Mouse (Mus musculus) kidney, adult 2 months (tissue): ENCODE measurements at regions not wholly inside any gene's neighbourhood (a gene's known extent, or its start where the extent isn't known, plus 50 kb on each side); places are given as distances from the start of the nearest gene placed in this dataset.

Source experiments
- DNase-seq: peaks from one replicate; pipeline ENCODE4 v3.0.0; 2021
- H3K27ac ChIP-seq: fragments of 200-500 bp; 2 replicates; pipeline ENCODE4 v1.5.1; 2012; ENCODE audit warnings: low read depth, low read length, control low read depth, inconsistent platforms; ENCODE audit not compliant: insufficient read depth
- H3K27me3 ChIP-seq: fragments of 200-500 bp; replicated peaks from 2 replicates; pipeline ENCODE4 v1.6.1; 2012; ENCODE audit warnings: mild to moderate bottlenecking, moderate library complexity, low read length, inconsistent platforms; ENCODE audit not compliant: control insufficient read depth, insufficient read depth
- H3K36me3 ChIP-seq: fragments of 200-500 bp; 2 replicates; pipeline ENCODE4 v1.6.1; 2012; ENCODE audit warnings: mild to moderate bottlenecking, moderate library complexity, low read length, inconsistent platforms; ENCODE audit not compliant: control insufficient read depth, insufficient read depth
- H3K4me1 ChIP-seq: fragments of 200-500 bp; 2 replicates; pipeline ENCODE4 v1.6.1; 2011; ENCODE audit warnings: low read length; ENCODE audit not compliant: control insufficient read depth, insufficient read depth
- H3K4me3 ChIP-seq: fragments of 200-500 bp; 2 replicates; pipeline ENCODE4 v1.5.1; 2011; ENCODE audit warnings: mild to moderate bottlenecking, low read depth, low read length, control low read depth; ENCODE audit not compliant: insufficient read depth
- CTCF ChIP-seq: fragments of 200-500 bp; conservative IDR thresholded peaks from 2 replicates; pipeline ENCODE4 v1.5.1; 2011; ENCODE audit warnings: low read depth, mild to moderate bottlenecking, control low read depth, low read length, moderate library complexity, mixed read lengths; ENCODE audit not compliant: insufficient read depth, insufficient read length
- POLR2A ChIP-seq: fragments of 200-500 bp; IDR thresholded peaks from one replicate; pipeline ENCODE4 v1.6.1; 2011; ENCODE audit warnings: low read depth, low read length, control low read depth
- WGBS: fragments of 180-500 bp; shearing (Covaris S2); methylation state at CpG from one replicate; pipeline ENCODE4 v1.1.7; 2018; 5-methylcytosine and 5-hydroxymethylcytosine counted together

DNA sequence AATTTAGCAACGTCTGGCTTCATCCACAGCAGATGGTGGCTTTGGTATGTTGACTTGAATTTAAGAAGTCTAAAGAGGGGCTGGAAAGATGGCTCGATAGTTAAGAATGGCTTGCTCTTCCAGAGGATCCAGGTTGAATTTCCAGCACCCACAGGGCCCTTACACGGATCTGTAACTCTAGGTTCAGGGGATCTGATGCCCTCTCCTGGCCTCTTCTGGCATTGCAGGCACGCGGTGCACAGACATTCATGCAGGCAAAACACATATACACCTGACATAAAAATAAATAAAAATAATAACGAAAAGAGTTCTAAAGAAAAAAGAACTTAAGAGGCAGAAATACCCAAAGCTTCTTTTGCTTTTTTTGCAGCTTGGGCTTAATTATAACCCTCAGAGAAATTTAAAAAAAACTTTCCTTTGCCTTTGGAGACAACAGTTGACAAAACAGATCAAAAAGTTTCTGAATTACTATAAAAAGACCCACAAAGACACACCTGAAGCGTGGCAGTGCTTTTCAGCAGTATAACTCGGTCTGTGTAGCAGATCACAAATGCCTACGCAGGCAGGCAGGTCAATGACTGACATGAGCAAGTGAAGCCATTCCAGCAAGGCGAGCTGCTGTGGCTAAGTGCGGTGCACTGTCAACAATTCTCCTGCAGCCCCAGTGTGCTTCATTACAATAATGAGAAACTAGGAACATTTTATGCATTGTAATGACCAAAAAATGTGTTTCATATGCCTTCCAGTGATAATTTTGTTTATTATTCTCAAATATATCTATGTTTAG lies 85.5 kb upstream of the Pgrmc2 start:
- Histone ChIP-seq H3K27ac (no peak overlapping the region), H3K4me1 (no peaks in the 10 kb centered on the region), H3K27me3 (no peaks in the 10 kb centered on the region), H3K4me3 (no peak overlapping the region), H3K36me3 (no peaks in the 10 kb centered on the region)
- TF ChIP-seq CTCF (peak; percentile 43), POLR2A (no peak)
- WGBS: 89% methylated on average over 11 of the region's 11 CpGs
- no peak for DNase-seq

DNA sequence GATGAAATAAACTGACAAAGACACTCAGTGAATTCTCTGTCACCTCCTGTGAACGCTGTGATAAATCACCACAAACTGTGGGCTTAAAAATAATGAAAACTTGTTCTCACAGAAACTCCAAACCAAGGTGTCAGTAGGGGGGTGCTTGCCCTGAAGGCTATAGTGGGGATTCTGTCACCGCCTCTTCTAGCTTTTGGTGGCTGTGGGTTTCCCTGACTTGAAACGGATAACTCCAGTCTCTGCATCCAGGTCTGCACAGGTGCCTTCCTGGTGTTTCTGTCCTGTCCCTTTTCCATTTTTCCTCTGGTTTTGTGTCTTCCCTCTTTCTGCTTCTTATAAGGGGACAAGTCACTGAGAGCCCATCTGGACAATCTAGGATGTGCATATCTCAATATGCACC lies 84.6 kb upstream of the Pgrmc2 start:
- 95% methylated on average over 3 of the region's 3 CpGs for WGBS
- no peak for DNase-seq
- TF ChIP-seq POLR2A (no peak), CTCF (no peak)
- no peaks in the 10 kb centered on the region for H3K4me1 ChIP-seq
- no peak overlapping the region for H3K27ac ChIP-seq
- H3K4me3 ChIP-seq: no peak overlapping the region
- H3K27me3 ChIP-seq: no peaks in the 10 kb centered on the region
- H3K36me3 ChIP-seq: no peaks in the 10 kb centered on the region

DNA sequence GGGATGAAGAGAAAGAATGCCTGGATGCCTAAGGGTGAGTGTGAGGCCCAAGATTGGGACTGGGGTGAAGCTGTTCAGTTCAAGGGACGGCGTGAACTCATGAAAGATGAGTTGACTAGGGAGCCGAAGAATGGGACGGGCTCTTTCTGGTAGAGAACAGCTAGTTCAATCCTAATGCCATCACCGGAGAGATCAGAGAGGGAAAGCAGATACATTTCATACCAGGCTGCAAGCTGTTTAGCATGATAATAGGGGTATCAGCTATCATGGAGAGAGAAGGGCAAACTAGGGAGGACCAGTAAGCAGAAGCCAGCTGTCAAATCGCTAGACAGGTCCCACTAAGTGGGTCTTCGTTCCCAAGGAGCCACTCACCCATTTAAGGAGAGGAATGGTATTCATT lies 81.9 kb upstream of the Pgrmc2 start:
- no peaks in the 10 kb centered on the region for H3K4me1 ChIP-seq
- no peak for TF ChIP-seq CTCF
- TF ChIP-seq POLR2A: no peak
- no peak for DNase-seq
- no peak overlapping the region for H3K27ac ChIP-seq
- no peak overlapping the region for H3K4me3 ChIP-seq
- no peaks in the 10 kb centered on the region for H3K36me3 ChIP-seq
- 72% methylated on average over 7 of the region's 7 CpGs for WGBS
- H3K27me3 ChIP-seq: no peaks in the 10 kb centered on the region

DNA sequence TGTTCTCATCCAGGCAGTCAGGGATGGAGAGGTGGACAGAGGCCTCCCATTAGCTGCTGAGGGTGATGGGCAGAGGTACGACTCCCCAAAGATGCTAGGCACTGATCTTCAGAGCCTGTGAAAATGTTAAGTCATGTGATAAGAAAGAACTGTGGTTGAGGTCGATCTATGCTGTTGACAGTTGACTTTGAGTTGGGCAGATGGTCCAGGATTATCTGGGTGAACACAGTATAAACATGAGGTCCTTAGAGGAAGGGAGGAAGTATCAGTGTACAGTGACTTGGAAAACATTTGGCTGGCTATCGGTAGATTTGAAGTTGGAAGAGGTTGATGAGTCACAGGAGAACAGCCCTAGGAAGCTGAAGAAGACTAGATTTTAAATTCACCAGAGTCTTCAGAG lies 80.9 kb upstream of the Pgrmc2 start:
- H3K36me3 ChIP-seq: no peaks in the 10 kb centered on the region
- WGBS: 87% methylated on average over 3 of the region's 3 CpGs
- DNase-seq: no peak
- no peak for TF ChIP-seq POLR2A
- H3K4me1 ChIP-seq: no peaks in the 10 kb centered on the region
- H3K4me3 ChIP-seq: no peak overlapping the region
- H3K27ac ChIP-seq: no peak overlapping the region
- H3K27me3 ChIP-seq: no peaks in the 10 kb centered on the region

DNA sequence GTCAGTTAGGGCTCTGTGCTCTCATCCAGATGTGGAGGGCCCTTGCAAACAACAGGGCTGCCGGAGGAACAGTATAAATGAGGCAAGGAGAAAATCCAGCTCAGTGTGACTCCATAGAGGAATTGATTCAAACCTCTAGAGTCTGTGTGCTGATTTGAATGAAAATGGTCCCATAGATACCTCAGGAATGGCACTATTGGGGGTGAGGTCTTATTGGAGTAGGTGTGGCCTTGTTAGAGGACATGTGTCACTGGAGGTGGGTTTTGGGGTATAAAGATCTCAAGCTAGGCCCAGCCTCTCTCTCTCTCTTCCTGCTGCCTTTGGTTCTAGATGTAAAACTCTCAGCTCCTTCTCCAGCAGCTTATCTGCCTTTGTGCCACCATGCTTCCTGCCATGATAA lies 79.7 kb upstream of the Pgrmc2 start:
- H3K27ac ChIP-seq: no peak overlapping the region
- DNase-seq: no peak
- TF ChIP-seq POLR2A (no peak), CTCF (no peak)
- no peaks in the 10 kb centered on the region for H3K27me3 ChIP-seq
- no peaks in the 10 kb centered on the region for H3K36me3 ChIP-seq
- H3K4me1 ChIP-seq: no peaks in the 10 kb centered on the region
- H3K4me3 ChIP-seq: no peak overlapping the region
- WGBS: 96% methylated on average over 1 of the region's 1 CpGs

DNA sequence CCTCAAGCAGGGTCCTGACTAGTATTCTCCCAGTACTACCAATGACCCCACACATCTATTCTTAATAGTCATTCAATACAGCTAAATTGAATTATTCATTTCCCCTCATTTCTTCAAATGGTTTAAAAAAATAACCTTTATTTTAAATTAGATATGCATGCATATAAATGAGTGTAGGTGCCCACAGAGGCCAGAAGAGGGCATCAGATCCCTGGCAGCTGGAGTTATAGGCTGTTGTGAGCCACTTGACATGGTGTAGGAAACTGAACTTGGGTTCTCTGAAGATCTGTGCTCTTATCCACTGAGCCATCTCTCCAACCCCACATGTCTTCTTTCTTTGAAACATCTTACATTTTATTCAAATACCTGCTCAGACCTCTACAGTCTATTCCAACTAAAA lies 77.8 kb upstream of the Pgrmc2 start:
- H3K27ac ChIP-seq: no peak overlapping the region

DNA sequence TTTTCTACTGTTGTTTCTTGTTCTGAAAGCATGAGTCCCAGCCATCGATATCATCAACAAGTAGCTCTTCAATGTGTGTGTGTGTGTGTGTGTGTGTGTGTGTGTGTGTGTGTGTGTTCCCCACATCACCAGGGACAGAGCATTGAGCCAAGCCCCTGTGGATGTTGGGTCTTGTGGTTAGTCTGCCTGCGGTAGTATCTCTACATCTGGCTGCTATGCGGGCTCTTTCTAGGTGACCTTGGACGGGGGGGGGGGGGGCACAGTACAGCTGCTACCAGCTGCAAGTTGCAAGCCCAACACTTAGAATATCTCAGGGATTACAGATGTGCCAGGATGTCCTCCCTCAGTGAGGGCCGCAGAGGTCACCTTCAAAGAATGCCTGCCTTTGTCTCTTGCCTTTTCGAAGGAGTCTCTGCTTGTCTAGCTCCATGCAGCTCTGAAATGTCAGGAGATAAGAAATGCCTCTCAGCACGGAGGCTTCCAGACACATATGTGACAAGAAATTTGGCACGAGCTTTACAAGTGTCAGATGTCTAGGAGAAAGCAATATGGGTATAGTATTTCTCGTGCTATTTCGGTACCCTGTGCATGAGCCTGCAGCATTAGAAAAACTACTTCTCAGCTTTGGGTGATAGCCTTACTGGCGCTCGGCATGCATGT lies 75.6 kb upstream of the Pgrmc2 start:
- Histone ChIP-seq H3K27ac (no peak overlapping the region), H3K27me3 (no peaks in the 10 kb centered on the region), H3K4me3 (no peak overlapping the region), H3K4me1 (no peaks in the 10 kb centered on the region), H3K36me3 (no peaks in the 10 kb centered on the region)
- no peak for TF ChIP-seq CTCF
- TF ChIP-seq POLR2A: no peak
- WGBS: 70% methylated on average over 12 of the region's 12 CpGs
- DNase-seq: no peak

More for the DNA sequence above, 77.8 kb upstream of the Pgrmc2 start:
- Histone ChIP-seq H3K27me3 (no peaks in the 10 kb centered on the region), H3K36me3 (no peaks in the 10 kb centered on the region), H3K4me3 (no peak overlapping the region), H3K4me1 (no peaks in the 10 kb centered on the region)
- TF ChIP-seq CTCF (0 out of 2 replicates have a peak, but pooled peaks have one; percentile 17), POLR2A (no peak)
- DNase-seq: no peak
